Mouse (Mus musculus): Measurements from ENCODE around the gene Mttp. TPM values are rescaled to one million over a fixed set of nuclear protein-coding genes. Genes with fewer than 3 reads are reported as not detected.

The Mttp gene
- polyA plus RNA-seq, 2 experiments: 16.0 to 30.7 TPM

GRCm38 (mm10) chr3:138066348-138066856, 78.4 kb downstream of the Mttp start:
- Histone ChIP-seq H3K4me3 (ENCODE audit: insufficient read depth in 1 of 2, low read depth in 2 of 2, low read length in 2 of 2) (no peak overlapping the region), H3K9ac (replicated peaks) (no peak overlapping the region), H3K4me1 (replicated peaks; ENCODE audit: control insufficient read depth in 2 of 2, insufficient read depth in 2 of 2, low read length in 1 of 2) (peaks cover 0 to 2% of the 10 kb centered on the region in 2 experiments; a peak in 2 of 4 replicates), H3K9me3 (ENCODE audit: control insufficient read depth, low read length) (no peaks in the 10 kb centered on the region), H3K36me3 (replicated peaks; ENCODE audit: control insufficient read depth, insufficient read depth, low read depth) (no peaks in the 10 kb centered on the region), H3K27me3 (ENCODE audit: control insufficient read depth, insufficient read depth, low read length) (no peaks in the 10 kb centered on the region), H3K4me2 (ENCODE audit: low read depth) (no peak overlapping the region), H3K27ac (no peak overlapping the region)
- DNase-seq (ENCODE audit: low read depth in 3 of 3, low spot score in 3 of 3): no peak
- no peak for ATAC-seq (ENCODE audit: insufficient read depth)
- WGBS (ENCODE audit: insufficient replicate concordance): 73% methylated on average over 20 of the region's 20 CpGs
- TF ChIP-seq EP300 (IDR thresholded peaks at IDR 0.05; ENCODE audit: low read depth): no peak
- no peak for TF ChIP-seq CTCF (IDR thresholded peaks at IDR 0.05; ENCODE audit: low read depth)

DNA sequence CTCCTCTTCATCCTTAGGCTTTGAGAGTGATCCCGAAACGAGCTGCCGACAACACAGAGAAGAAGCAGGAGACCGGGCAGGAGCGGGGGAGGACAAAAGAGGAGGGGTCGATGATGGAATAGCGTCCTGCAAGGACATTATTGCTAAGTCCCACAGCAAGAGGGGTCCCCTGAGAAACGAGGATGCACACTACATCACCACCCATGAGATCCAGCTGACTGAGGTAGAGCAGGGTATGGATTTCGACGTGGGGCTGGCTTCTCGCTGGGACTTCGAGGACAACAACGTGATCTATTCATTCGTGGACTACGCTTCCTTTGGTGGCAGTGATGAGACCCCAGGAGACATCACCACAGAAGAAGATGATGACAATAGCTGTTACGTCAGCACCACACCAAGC, 78.8 kb downstream of the Mttp start:
- Histone ChIP-seq H3K4me3 (ENCODE audit: insufficient read depth in 1 of 2, low read depth in 2 of 2, low read length in 2 of 2) (no peak overlapping the region), H3K9me3 (ENCODE audit: control insufficient read depth, low read length) (no peaks in the 10 kb centered on the region), H3K9ac (replicated peaks) (no peak overlapping the region), H3K4me1 (replicated peaks; ENCODE audit: control insufficient read depth in 2 of 2, insufficient read depth in 2 of 2, low read length in 1 of 2) (peaks cover 0 to 5% of the 10 kb centered on the region in 2 experiments; a peak in 2 of 4 replicates), H3K4me2 (ENCODE audit: low read depth) (no peak overlapping the region), H3K27ac (no peak overlapping the region), H3K27me3 (ENCODE audit: control insufficient read depth, insufficient read depth, low read length) (no peaks in the 10 kb centered on the region), H3K36me3 (replicated peaks; ENCODE audit: control insufficient read depth, insufficient read depth, low read depth) (no peaks in the 10 kb centered on the region)
- WGBS (ENCODE audit: insufficient replicate concordance): 76% methylated on average over 16 of the region's 16 CpGs
- ATAC-seq (ENCODE audit: insufficient read depth): no peak
- no peak for DNase-seq (ENCODE audit: low read depth in 3 of 3, low spot score in 3 of 3)
- no peak for TF ChIP-seq EP300 (IDR thresholded peaks at IDR 0.05; ENCODE audit: low read depth)
- TF ChIP-seq CTCF (IDR thresholded peaks at IDR 0.05; ENCODE audit: low read depth): no peak

- TF ChIP-seq EP300 (IDR thresholded peaks at IDR 0.05; ENCODE audit: low read depth): no peak
- TF ChIP-seq CTCF (IDR thresholded peaks at IDR 0.05; ENCODE audit: low read depth): no peak
- DNase-seq (ENCODE audit: low read depth in 3 of 3, low spot score in 3 of 3) (no peak), ATAC-seq (ENCODE audit: insufficient read depth) (no peak)
- H3K36me3 ChIP-seq (replicated peaks; ENCODE audit: control insufficient read depth, insufficient read depth, low read depth): no peaks in the 10 kb centered on the region
- H3K4me1 ChIP-seq (replicated peaks; ENCODE audit: control insufficient read depth in 2 of 2, insufficient read depth in 2 of 2, low read length in 1 of 2): peaks cover 0 to 7% of the 10 kb centered on the region in 2 experiments; a peak in 2 of 4 replicates
- 71% methylated on average over 33 of the region's 33 CpGs for WGBS (ENCODE audit: insufficient replicate concordance)
- H3K9me3 ChIP-seq (ENCODE audit: control insufficient read depth, low read length): no peaks in the 10 kb centered on the region
- H3K9ac ChIP-seq (replicated peaks): no peak within 1 kb of the TSS
- no peaks in the 10 kb centered on the region for H3K27me3 ChIP-seq (ENCODE audit: control insufficient read depth, insufficient read depth, low read length)
- no peak within 1 kb of the TSS for H3K4me3 ChIP-seq (ENCODE audit: insufficient read depth in 1 of 2, low read depth in 2 of 2, low read length in 2 of 2)
- H3K4me2 ChIP-seq (ENCODE audit: low read depth): no peak within 1 kb of the TSS
- H3K27ac ChIP-seq: no peak within 1 kb of the TSS
Measured at GRCm38 (mm10) chr3:138064732-138065645, 79.8 kb downstream of the Mttp start, which contains the start of gene 1110002E22Rik. Gene 1110002E22Rik (plus strand): TSS chr3:138065052.

- Histone ChIP-seq H3K27me3 (ENCODE audit: control insufficient read depth, insufficient read depth, low read length) (no peaks in the 10 kb centered on the region), H3K4me1 (replicated peaks; ENCODE audit: control insufficient read depth in 2 of 2, insufficient read depth in 2 of 2, low read length in 1 of 2) (peaks cover 0 to 7% of the 10 kb centered on the region in 2 experiments; a peak in 2 of 4 replicates), H3K4me2 (ENCODE audit: low read depth) (no peak overlapping the region), H3K9ac (replicated peaks) (no peak overlapping the region), H3K4me3 (ENCODE audit: insufficient read depth in 1 of 2, low read depth in 2 of 2, low read length in 2 of 2) (no peak overlapping the region), H3K27ac (no peak overlapping the region), H3K36me3 (replicated peaks; ENCODE audit: control insufficient read depth, insufficient read depth, low read depth) (no peaks in the 10 kb centered on the region), H3K9me3 (ENCODE audit: control insufficient read depth, low read length) (no peaks in the 10 kb centered on the region)
- WGBS (ENCODE audit: insufficient replicate concordance): 57% methylated on average over 14 of the region's 14 CpGs
- TF ChIP-seq EP300 (IDR thresholded peaks at IDR 0.05; ENCODE audit: low read depth) (no peak), CTCF (IDR thresholded peaks at IDR 0.05; ENCODE audit: low read depth) (no peak)
- no peak for ATAC-seq (ENCODE audit: insufficient read depth)
- no peak for DNase-seq (ENCODE audit: low read depth in 3 of 3, low spot score in 3 of 3)
Measured at GRCm38 (mm10) chr3:138063731-138064329, 80.9 kb downstream of the Mttp start.

- Histone ChIP-seq H3K9ac (replicated peaks) (no peak overlapping the region), H3K27ac (no peak overlapping the region), H3K4me1 (replicated peaks; ENCODE audit: control insufficient read depth in 2 of 2, insufficient read depth in 2 of 2, low read length in 1 of 2) (peaks cover 0 to 7% of the 10 kb centered on the region in 2 experiments; a peak in 2 of 4 replicates), H3K4me3 (ENCODE audit: insufficient read depth in 1 of 2, low read depth in 2 of 2, low read length in 2 of 2) (no peak overlapping the region), H3K27me3 (ENCODE audit: control insufficient read depth, insufficient read depth, low read length) (no peaks in the 10 kb centered on the region), H3K36me3 (replicated peaks; ENCODE audit: control insufficient read depth, insufficient read depth, low read depth) (no peaks in the 10 kb centered on the region), H3K4me2 (ENCODE audit: low read depth) (no peak overlapping the region), H3K9me3 (ENCODE audit: control insufficient read depth, low read length) (no peaks in the 10 kb centered on the region)
- TF ChIP-seq EP300 (IDR thresholded peaks at IDR 0.05; ENCODE audit: low read depth) (no peak), CTCF (IDR thresholded peaks at IDR 0.05; ENCODE audit: low read depth) (no peak)
- DNase-seq (ENCODE audit: low read depth in 3 of 3, low spot score in 3 of 3) (no peak), ATAC-seq (ENCODE audit: insufficient read depth) (no peak)
- 50% methylated on average over 4 of the region's 4 CpGs for WGBS (ENCODE audit: insufficient replicate concordance)
Measured at GRCm38 (mm10) chr3:138062673-138063072, 82.1 kb downstream of the Mttp start.
